Mouse (Mus musculus) lung, embryonic 14.5 days (tissue): ENCODE data around the gene 1700018B08Rik. TPM values are rescaled to one million over a fixed set of nuclear protein-coding genes. Genes with fewer than 3 reads are reported as not detected.

Experiments
- ATAC-seq: fragments of 200-750 bp; cut with Nextera tagmentation; 2 replicates; pipeline ENCODE4 v1.8.0; 2017; ENCODE audit warnings: mild to moderate bottlenecking, moderate TSS enrichment, moderate library complexity; ENCODE audit not compliant: insufficient read depth
- DNase-seq: peaks from one replicate; pipeline ENCODE4 v3.0.0-alpha.2; 2015
- H3K27ac ChIP-seq: fragments of 300-500 bp; sonication (generic); 2 replicates; pipeline ENCODE4 v1.5.1; 2014; ENCODE audit warnings: low read depth, mild to moderate bottlenecking, moderate library complexity
- H3K27me3 ChIP-seq: fragments of 300-500 bp; sonication (generic); 2 replicates; pipeline ENCODE4 v1.6.1; 2014; ENCODE audit warnings: low read length, control low read depth; ENCODE audit not compliant: insufficient read depth
- H3K36me3 ChIP-seq: fragments of 300-500 bp; sonication (generic); 2 replicates; pipeline ENCODE4 v1.6.1; 2014; ENCODE audit warnings: control low read depth; ENCODE audit not compliant: insufficient read depth
- H3K4me1 ChIP-seq: fragments of 300-500 bp; sonication (generic); 2 replicates; pipeline ENCODE4 v1.6.1; 2014; ENCODE audit warnings: antibody characterized with exemption, control low read depth; ENCODE audit not compliant: insufficient read depth
- H3K4me2 ChIP-seq: fragments of 300-500 bp; sonication (generic); 2 replicates; pipeline ENCODE4 v1.6.1; 2014; ENCODE audit warnings: mild to moderate bottlenecking
- H3K4me3 ChIP-seq: fragments of 300-500 bp; sonication (generic); 2 replicates; pipeline ENCODE4 v1.5.1; 2014; ENCODE audit warnings: low read depth, low read length
- H3K9ac ChIP-seq: fragments of 300-500 bp; sonication (generic); 2 replicates; pipeline ENCODE4 v1.6.1; 2014
- H3K9me3 ChIP-seq: fragments of 300-500 bp; sonication (generic); 2 replicates; pipeline ENCODE4 v1.6.1; 2016; ENCODE audit warnings: low read depth, low read length, control low read depth
- CTCF ChIP-seq: IDR thresholded peaks from 2 replicates; pipeline ENCODE4 v1.5.1; 2016; ENCODE audit warnings: antibody characterized with exemption, low read depth
- WGBS: fragments of 180-500 bp; shearing (Covaris S2); extraction: QIAGEN DNeasy Blood & Tissue Kit; methylation state at CpG from one replicate; pipeline ENCODE4 v1.1.7; 2014; 5-methylcytosine and 5-hydroxymethylcytosine counted together
- polyA plus RNA-seq: library from polyadenylated mRNA; unstranded; fragments of >200 nt; fragmentation: Nextera tagmentation; extraction: Ambion mirVana; gene quantifications from 2 replicates; pipeline ENCODE4 v1.2.1, GENCODE M21; 2014

1700018B08Rik gene
- polyA plus RNA-seq, 1 experiment from 2014 or later, result not detected

DNA sequence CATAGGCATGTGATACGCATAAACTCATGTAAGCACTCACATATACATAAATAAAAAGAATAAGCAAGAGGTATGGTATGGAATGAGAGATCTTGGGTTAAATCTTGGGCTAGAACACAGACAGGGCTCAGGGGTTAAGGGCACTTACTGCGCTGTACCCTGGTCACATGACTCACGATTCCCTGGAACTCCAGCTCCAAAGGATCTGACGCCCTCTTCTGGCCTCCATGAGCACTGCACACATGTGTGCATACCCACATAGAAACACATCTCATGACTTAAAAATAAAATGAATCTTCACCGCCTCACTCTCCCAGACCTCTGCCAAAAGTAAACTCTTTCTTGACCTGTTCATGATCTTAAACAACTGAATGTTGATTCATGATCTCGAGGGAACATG is 46.5 kb downstream of the 1700018B08Rik start:
- no peaks in the 10 kb centered on the region for H3K36me3 ChIP-seq
- no peak overlapping the region for H3K4me2 ChIP-seq
- DNase-seq (no peak), ATAC-seq (no peak)
- no peaks in the 10 kb centered on the region for H3K4me1 ChIP-seq
- H3K27me3 ChIP-seq, result 0 out of 2 replicates have a peak, but pooled peaks cover 5% of the 10 kb centered on the region
- no peak overlapping the region for H3K4me3 ChIP-seq
- no peaks in the 10 kb centered on the region for H3K9me3 ChIP-seq
- H3K27ac ChIP-seq, result no peak overlapping the region
- TF ChIP-seq CTCF, result peak; percentile 41; the same call in 1 of the 2 replicates
- WGBS, result 81% methylated on average over 6 of the region's 6 CpGs
- no peak overlapping the region for H3K9ac ChIP-seq

- DNase-seq, result no peak
- no peak overlapping the region for H3K4me3 ChIP-seq
- no peaks in the 10 kb centered on the region for H3K9me3 ChIP-seq
- WGBS, result 38% methylated on average over 9 of the region's 9 CpGs
- no peaks in the 10 kb centered on the region for H3K36me3 ChIP-seq
- TF ChIP-seq CTCF, result 0 out of 2 replicates have a peak, but pooled peaks have one; percentile 4
- no peak overlapping the region for H3K4me2 ChIP-seq
- H3K4me1 ChIP-seq, result no peaks in the 10 kb centered on the region
- no peak overlapping the region for H3K9ac ChIP-seq
- H3K27ac ChIP-seq, result no peak overlapping the region
- H3K27me3 ChIP-seq, result no peaks in the 10 kb centered on the region
- no peak for ATAC-seq
Measured at GRCm38 (mm10) chr8:121491633-121492032, 52.5 kb downstream of the 1700018B08Rik start.

GRCm38 (mm10) chr8:121484072-121484782 is 59.9 kb downstream of the 1700018B08Rik start:
- no peak overlapping the region for H3K27ac ChIP-seq
- no peak for DNase-seq
- no peak for ATAC-seq
- H3K9me3 ChIP-seq, result no peaks in the 10 kb centered on the region
- H3K4me2 ChIP-seq, result no peak overlapping the region
- 46% methylated on average over 23 of the region's 23 CpGs for WGBS
- no peaks in the 10 kb centered on the region for H3K4me1 ChIP-seq
- H3K36me3 ChIP-seq, result no peaks in the 10 kb centered on the region
- H3K4me3 ChIP-seq, result no peak overlapping the region
- H3K27me3 ChIP-seq, result no peaks in the 10 kb centered on the region
- H3K9ac ChIP-seq, result no peak overlapping the region
- no peak for TF ChIP-seq CTCF

Other genes with a start within 250 kb of the 1700018B08Rik start
- 17.5 and 18.4 TPM in 2 replicates for gene Fbxo31, start 34.5 kb upstream of the 1700018B08Rik start, polyA plus RNA-seq
- gene Map1lc3b, start 46.0 kb upstream of the 1700018B08Rik start, polyA plus RNA-seq, result 198 and 202 TPM in 2 replicates
- 23.0 and 25.0 TPM in 2 replicates for gene Zcchc14, start 108.6 kb upstream of the 1700018B08Rik start, polyA plus RNA-seq
- gene Jph3, start 185.3 kb upstream of the 1700018B08Rik start, polyA plus RNA-seq, result 0.22 and 0.42 TPM in 2 replicates